Mouse (Mus musculus) CH12.LX (cell line): ENCODE data around the gene Trim30a. TPM values are rescaled to one million over a fixed set of nuclear protein-coding genes. Genes with fewer than 3 reads are reported as not detected.
"Not testable (repeated sequence)": the region's sequence is repeated elsewhere in the genome, so short reads cannot be mapped to it uniquely, and the experiment has no call there.

Experiments
- DNase-seq: peaks from one replicate; pipeline ENCODE4 v3.0.0-alpha.2; 2013; ENCODE audit errors: extremely low read depth
- H3K27ac ChIP-seq: 2 replicates; pipeline ENCODE4 v1.5.1; 2012; ENCODE audit warnings: low read depth, mild to moderate bottlenecking, control low read depth, moderate library complexity; ENCODE audit not compliant: insufficient read depth
- H3K27me3 ChIP-seq: replicated peaks from 2 replicates; pipeline ENCODE3; 2012; ENCODE audit warnings: inconsistent platforms
- H3K36me3 ChIP-seq, 2 experiments: replicated peaks in 1 of 2; 2 replicates each; pipeline versions ENCODE3 to v1.6.1; 2012; ENCODE audit warnings: inconsistent platforms in 1 of 2, low read length in 1 of 2, mild to moderate bottlenecking in 1 of 2, mixed read lengths in 1 of 2, moderate library complexity in 1 of 2; ENCODE audit not compliant: control insufficient read depth in 1 of 2, insufficient read depth in 1 of 2
- H3K4me1 ChIP-seq, 2 experiments: 2 replicates each; pipeline ENCODE4 v1.6.1; 2012; ENCODE audit warnings: inconsistent platforms in 1 of 2, moderate library complexity in 1 of 2; ENCODE audit not compliant: insufficient read depth in 2 of 2, control insufficient read depth in 1 of 2
- H3K4me2 ChIP-seq: 2 replicates; pipeline ENCODE4 v1.6.1; 2012; ENCODE audit warnings: low read depth, mild to moderate bottlenecking, control low read depth; ENCODE audit not compliant: poor library complexity, insufficient read depth, severe bottlenecking
- H3K4me3 ChIP-seq, 3 experiments: fragments of 150-350 bp in 1 of 3; sonication (generic) in 1 of 3; replicated peaks in 1 of 3; 2 replicates each; pipeline versions ENCODE3 to v1.5.1; 2011 to 2012; ENCODE audit warnings: low read depth in 2 of 3, low read length in 2 of 3, mild to moderate bottlenecking in 2 of 3, moderate library complexity in 2 of 3, control low read depth in 1 of 3, improper control_type of control experiment in 1 of 3, inconsistent platforms in 1 of 3, mixed read lengths in 1 of 3; ENCODE audit not compliant: poor library complexity in 1 of 3
- H3K79me2 ChIP-seq: replicated peaks from 2 replicates; pipeline ENCODE4 v1.6.1; 2012; ENCODE audit warnings: mild to moderate bottlenecking, moderate library complexity; ENCODE audit not compliant: control insufficient read depth, poor library complexity, insufficient read depth, severe bottlenecking; ENCODE audit errors: extremely low read depth
- H3K9ac ChIP-seq: 2 replicates; pipeline ENCODE4 v1.6.1; 2012; ENCODE audit warnings: low read depth, mild to moderate bottlenecking, control low read depth, moderate library complexity; ENCODE audit not compliant: insufficient read depth
- H3K9me3 ChIP-seq: replicated peaks from 2 replicates; pipeline ENCODE3; 2012; ENCODE audit warnings: low read length, inconsistent platforms, mixed read lengths
- CHD1 ChIP-seq: IDR thresholded peaks from 2 replicates; pipeline ENCODE4 v1.6.1; 2012; ENCODE audit warnings: low read depth, low read length, improper control_type of control experiment, inconsistent platforms
- CTCF ChIP-seq, 2 experiments: IDR thresholded peaks in 1 of 2; conservative IDR thresholded peaks in 1 of 2; 2 replicates each; pipeline ENCODE4 v1.5.1; 2011 to 2012; ENCODE audit warnings: low read depth in 2 of 2, low read length in 2 of 2, improper control_type of control experiment in 1 of 2, inconsistent platforms in 1 of 2, mild to moderate bottlenecking in 1 of 2, moderate library complexity in 1 of 2
- ELF1 ChIP-seq: IDR thresholded peaks from 2 replicates; pipeline ENCODE4 v1.6.1; 2014; ENCODE audit warnings: low read depth, mild to moderate bottlenecking, inconsistent platforms, low read length, improper control_type of control experiment
- EP300 ChIP-seq: IDR thresholded peaks from 2 replicates; pipeline ENCODE4 v1.6.1; 2011; ENCODE audit warnings: low read length, improper control_type of control experiment
- ETS1 ChIP-seq: conservative IDR thresholded peaks from 2 replicates; pipeline ENCODE4 v1.6.1; 2012; ENCODE audit warnings: low read depth, mild to moderate bottlenecking, inconsistent platforms, low read length, improper control_type of control experiment, moderate library complexity
- HCFC1 ChIP-seq: IDR thresholded peaks from 2 replicates; pipeline ENCODE4 v1.6.1; 2012; ENCODE audit warnings: low read depth, mild to moderate bottlenecking, inconsistent platforms, low read length, improper control_type of control experiment
- IRF4 ChIP-seq: IDR thresholded peaks from 2 replicates; pipeline ENCODE4 v1.6.1; 2014; ENCODE audit warnings: low read depth, mild to moderate bottlenecking, inconsistent platforms, low read length, improper control_type of control experiment
- JUND ChIP-seq: conservative IDR thresholded peaks from 2 replicates; pipeline ENCODE4 v1.6.1; 2011; ENCODE audit warnings: low read depth, low read length, improper control_type of control experiment
- MAZ ChIP-seq: IDR thresholded peaks from 2 replicates; pipeline ENCODE4 v1.6.1; 2012; ENCODE audit warnings: low read depth, mild to moderate bottlenecking, inconsistent platforms, low read length, improper control_type of control experiment, moderate library complexity
- MEF2A ChIP-seq: IDR thresholded peaks from 2 replicates; pipeline ENCODE4 v1.6.1; 2014; ENCODE audit warnings: low read depth, mild to moderate bottlenecking, inconsistent platforms, low read length, improper control_type of control experiment, borderline replicate concordance
- MXI1 ChIP-seq: IDR thresholded peaks from 2 replicates; pipeline ENCODE4 v1.6.1; 2011; ENCODE audit warnings: mild to moderate bottlenecking, low read depth, low read length, improper control_type of control experiment
- NELFE ChIP-seq: IDR thresholded peaks from 2 replicates; pipeline ENCODE4 v1.6.1; 2011; ENCODE audit warnings: low read depth, low read length, improper control_type of control experiment
- PAX5 ChIP-seq: IDR thresholded peaks from 2 replicates; pipeline ENCODE4 v1.6.1; 2012; ENCODE audit warnings: low read length, inconsistent platforms, mixed read lengths
- POLR2A ChIP-seq: IDR thresholded peaks from 2 replicates; pipeline ENCODE4 v1.6.1; 2011; ENCODE audit warnings: low read depth, mild to moderate bottlenecking, improper control_type of control experiment, low read length
- POLR2AphosphoS2 ChIP-seq: IDR thresholded peaks from 2 replicates; pipeline ENCODE4 v1.6.1; 2011; ENCODE audit warnings: low read depth, low read length, improper control_type of control experiment
- RAD21 ChIP-seq: IDR thresholded peaks from 2 replicates; pipeline ENCODE4 v1.6.1; 2011; ENCODE audit warnings: low read depth, mild to moderate bottlenecking, low read length, improper control_type of control experiment, moderate library complexity
- SIN3A ChIP-seq: IDR thresholded peaks from 2 replicates; pipeline ENCODE4 v1.6.1; 2012; ENCODE audit warnings: low read length, improper control_type of control experiment, inconsistent platforms
- SMC3 ChIP-seq: IDR thresholded peaks from 2 replicates; pipeline ENCODE4 v1.6.1; 2011; ENCODE audit warnings: low read depth, low read length, improper control_type of control experiment
- TBP ChIP-seq: conservative IDR thresholded peaks from 2 replicates; pipeline ENCODE4 v1.6.1; 2011; ENCODE audit warnings: low read depth, low read length, improper control_type of control experiment
- TCF12 ChIP-seq: IDR thresholded peaks from 2 replicates; pipeline ENCODE4 v1.6.1; 2014; ENCODE audit warnings: low read depth, mild to moderate bottlenecking, inconsistent platforms, low read length, improper control_type of control experiment
- UBTF ChIP-seq: IDR thresholded peaks from 2 replicates; pipeline ENCODE4 v1.6.1; 2012; ENCODE audit warnings: low read depth, mild to moderate bottlenecking, inconsistent platforms, low read length, improper control_type of control experiment, moderate library complexity
- ZC3H11A ChIP-seq: IDR thresholded peaks from 2 replicates; pipeline ENCODE4 v1.6.1; 2012; ENCODE audit warnings: low read depth, mild to moderate bottlenecking, inconsistent platforms, low read length, improper control_type of control experiment
- ZNF384 ChIP-seq: IDR thresholded peaks from 2 replicates; pipeline ENCODE4 v1.6.1; 2012; ENCODE audit warnings: low read depth, low read length, improper control_type of control experiment, inconsistent platforms
- dilution Hi-C: fragments of 300-500 bp; cut with MboI; formaldehyde crosslinking; loops from 2 replicates; pipeline ENCODE4 v1.14.3; 2020; ENCODE audit warnings: low sequenced_read_pairs; ENCODE audit not compliant: extremely low pct_unique_long_range_greater_than_20kb, extremely low pct_ligation_motif_present
- in situ Hi-C: fragments of 300-500 bp; cut with MboI; formaldehyde crosslinking; loops from 3 replicates; pipeline ENCODE4 v1.14.3; 2019; ENCODE audit warnings: low sequenced_read_pairs, low pct_ligation_motif_present, low pct_unique_long_range_greater_than_20kb, mixed read lengths
- polyA plus RNA-seq: library from polyadenylated mRNA; unstranded; fragments of >175 nt; gene quantifications from 2 replicates; pipeline ENCODE4 v1.2.1, GENCODE M21; 2012; ENCODE audit warnings: low read depth; ENCODE audit not compliant: insufficient read length
- total RNA-seq, 2 experiments: library from RNA; depleted of rRNA; stranded (reverse); fragments of 300-350 nt in 1 of 2; fragments of >200 nt in 1 of 2; gene quantifications; 2 replicates each; pipeline ENCODE4 v1.2.3; 2012 to 2014

Gene Trim30a
- total and polyA plus RNA-seq, 3 experiments, result 14.1 to 41.6 (median 36.7) TPM

DNA sequence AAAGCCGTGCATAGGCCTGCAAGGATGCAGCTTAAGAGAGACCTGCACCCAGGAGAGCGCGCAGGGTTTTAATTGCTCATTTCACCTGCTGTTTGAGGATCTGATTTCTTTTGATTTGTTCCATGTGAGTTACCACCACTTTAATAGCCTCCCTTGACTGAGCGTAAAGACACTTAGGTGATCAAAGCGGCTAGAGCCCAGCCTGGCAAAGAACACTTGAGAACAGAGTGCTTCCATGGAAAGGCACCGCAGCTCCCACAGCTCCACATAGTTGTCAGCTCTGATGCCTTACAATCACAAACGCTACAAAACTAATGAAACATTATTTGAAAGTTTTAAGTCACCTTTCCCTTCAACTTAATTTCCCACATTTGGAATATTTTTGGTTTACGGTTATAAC lies 34.5 kb upstream of the Trim30a start:
- in situ Hi-C loops, H3K9ac ChIP-seq, H3K36me3 ChIP-seq, H3K79me2 ChIP-seq, dilution Hi-C loops, H3K4me3 ChIP-seq, H3K27me3 ChIP-seq, H3K4me1 ChIP-seq, DNase-seq, H3K4me2 ChIP-seq, H3K9me3 ChIP-seq, H3K27ac ChIP-seq: not testable (repeated sequence)

DNA sequence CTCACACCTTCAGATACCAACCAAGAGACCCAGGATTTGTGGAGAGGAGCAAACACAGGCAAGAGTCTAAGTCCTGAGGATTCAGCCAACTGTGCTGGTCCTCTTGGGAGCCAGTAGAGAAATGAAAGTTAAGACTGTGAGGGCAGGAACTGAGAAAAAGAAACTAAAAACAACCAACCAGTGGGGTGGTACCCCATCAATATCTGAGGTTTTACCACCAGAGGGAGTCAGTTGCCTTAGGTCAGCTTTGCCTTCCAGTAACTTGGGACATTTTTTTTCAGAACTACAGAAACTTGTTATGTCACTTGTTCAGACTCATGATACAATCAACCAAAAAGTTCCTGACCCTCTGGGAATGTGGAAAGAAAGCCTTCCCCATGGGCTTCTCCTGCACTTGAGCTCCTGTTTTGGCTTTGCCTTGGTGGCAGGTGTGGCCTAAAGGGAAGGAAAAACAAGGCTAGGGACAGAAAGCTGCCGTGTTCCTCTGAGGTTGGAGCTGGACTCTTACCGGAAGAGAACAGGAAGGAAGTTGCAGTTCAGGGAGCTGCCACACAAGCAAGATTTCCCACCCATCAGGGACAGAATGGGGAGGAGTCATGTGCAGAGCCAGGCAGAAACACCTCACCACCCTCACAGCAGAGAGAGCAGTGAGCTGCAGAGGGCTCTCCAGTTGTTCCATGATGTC lies 18.9 kb downstream of the Trim30a start:
- peak overlapping the region; percentile 69 for H3K27ac ChIP-seq
- H3K9ac ChIP-seq, result peak overlapping the region; percentile 73
- peaks cover 15 to 70% of the 10 kb centered on the region in 2 experiments for H3K4me1 ChIP-seq
- H3K79me2 ChIP-seq, result peaks cover 5% of the 10 kb centered on the region; the same call in 1 of the 2 replicates
- TF ChIP-seq JUND, result 0 out of 2 replicates have a peak, but pooled peaks have one; percentile 56
- TF ChIP-seq NELFE, result peak; percentile 63; the same call in 1 of the 2 replicates
- TF ChIP-seq SIN3A, result peak; percentile 73; the same call in 1 of the 2 replicates
- TF ChIP-seq MEF2A, result peak; percentile 24; the same call in 1 of the 2 replicates
- no peak for TF ChIP-seq MXI1
- peak; percentile 96 for TF ChIP-seq ZNF384
- TF ChIP-seq CTCF (conservative IDR thresholded peaks at IDR 0.05 in 1 of 2, IDR thresholded peaks at IDR 0.05 in 1 of 2; ENCODE audit: low read depth in 2 of 2, low read length in 2 of 2), result peak; percentile 56 to 86
- no peak for TF ChIP-seq ZC3H11A
- TF ChIP-seq PAX5, result no peak
- peak; percentile 54 for TF ChIP-seq TCF12
- peak; percentile 72 for TF ChIP-seq POLR2A
- TF ChIP-seq UBTF, result no peak
- TF ChIP-seq ETS1, result peak; percentile 71
- TF ChIP-seq POLR2AphosphoS2, result no peak
- peak; percentile 76 for TF ChIP-seq RAD21
- TF ChIP-seq HCFC1, result peak; percentile 50
- peak; percentile 29; the same call in 1 of the 2 replicates for TF ChIP-seq EP300
- peak; percentile 77 for TF ChIP-seq SMC3
- peak; percentile 78 for TF ChIP-seq ELF1
- 0 out of 2 replicates have a peak, but pooled peaks have one; percentile 27 for TF ChIP-seq CHD1
- peak; percentile 70; the same call in 1 of the 2 replicates for TF ChIP-seq TBP
- TF ChIP-seq MAZ, result peak; percentile 50; the same call in 1 of the 2 replicates
- peak; percentile 81 for TF ChIP-seq IRF4
- H3K4me2 ChIP-seq, result peak overlapping the region; percentile 80
- peaks cover 3 to 23% of the 10 kb centered on the region in 2 experiments for H3K36me3 ChIP-seq
- in situ Hi-C loops, result no loop called here
- DNase-seq, result peak; percentile 91
- H3K9me3 ChIP-seq, result no peaks in the 10 kb centered on the region
- peak overlapping the region; percentile 33 to 55 (median 53) for H3K4me3 ChIP-seq
- H3K27me3 ChIP-seq, result no peaks in the 10 kb centered on the region
- dilution Hi-C loops, result no loop called here
